Mouse (Mus musculus): ENCODE measurements around the gene Lsm14a.

- no peak for TF ChIP-seq CTCF (IDR thresholded peaks at IDR 0.05; ENCODE audit: borderline replicate concordance, control insufficient read depth, extremely low read depth, insufficient read depth, low read length, poor library complexity)
- TF ChIP-seq POLR2A (IDR thresholded peaks at IDR 0.05; ENCODE audit: control insufficient read depth, extremely low read depth, insufficient read depth, low read length, poor library complexity): no peak
Measured at GRCm38 (mm10) chr7:34396791-34397190, 3.7 kb upstream of the Lsm14a start.
